Mouse (Mus musculus) ovary, adult 2 months (tissue): ENCODE measurements around the gene Tab3. TPM values are rescaled to one million over a fixed set of nuclear protein-coding genes. Genes with fewer than 3 reads are reported as not detected.

ENCODE experiments used
- polyA plus RNA-seq: library from polyadenylated mRNA; depleted of rRNA; stranded (reverse); fragments of >200 nt; gene quantifications from 2 replicates; pipeline ENCODE4 v1.2.3, GENCODE M21; 2012; rRNA removed

Tab3 gene
- 5.4 and 9.3 TPM in 2 replicates for polyA plus RNA-seq

DNA sequence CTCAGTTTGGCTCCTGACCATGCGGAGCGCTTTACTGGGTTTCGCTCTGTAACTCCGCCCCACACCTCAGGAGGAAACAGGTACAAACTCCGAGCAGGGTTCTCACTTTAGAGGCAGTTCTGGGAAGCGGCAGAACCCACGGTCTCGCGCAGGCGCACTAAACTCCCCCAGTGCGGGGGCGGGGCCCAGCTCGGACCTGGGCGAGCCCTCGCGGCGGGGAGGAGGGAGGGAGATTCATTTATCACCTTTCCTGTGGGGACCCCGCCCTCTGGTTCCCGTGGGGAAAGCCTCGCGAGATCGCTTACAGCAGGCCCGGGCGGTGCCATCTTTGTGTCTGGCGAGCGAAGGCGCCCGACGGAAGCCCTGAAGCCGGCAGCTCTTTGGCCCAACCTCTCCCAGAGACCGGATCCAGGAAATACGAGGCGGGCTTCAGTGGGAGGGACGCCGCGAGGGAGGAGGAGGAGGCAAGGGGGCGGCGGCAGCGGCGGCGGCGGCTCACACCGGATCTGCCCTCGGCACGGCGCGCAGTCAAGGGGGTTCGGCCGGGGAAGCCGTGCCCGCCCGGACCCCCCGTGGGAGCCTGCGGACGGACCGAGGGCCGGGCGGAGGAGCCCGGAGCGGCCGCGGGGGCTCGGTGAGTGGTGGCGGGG lies at the start of gene Tab3:
Gene Tab3, plus strand, starts transcription at position 491 of the 650 bp plus-strand sequence.

Other genes starting within 250 kb of the Tab3 start
- gene Gk, start 202.8 kb downstream of the Tab3 start, polyA plus RNA-seq = 0.36 and 0.78 TPM in 2 replicates